Mouse (Mus musculus) kidney, postnatal 4 days (tissue): ENCODE results near the gene Klhl7.

Experiments
- DNase-seq, 2 experiments: peaks; one replicate each; pipeline ENCODE4 v3.0.0; 2021; ENCODE audit warnings: mixed read lengths in 2 of 2

Gene Klhl7

GRCm38 (mm10) chr5:24100106-24100809 lies at the start of gene Klhl7:
Gene Klhl7, plus strand, starts transcription at chr5:24100605.
- peak; percentile 91 to 93 for DNase-seq

DNA sequence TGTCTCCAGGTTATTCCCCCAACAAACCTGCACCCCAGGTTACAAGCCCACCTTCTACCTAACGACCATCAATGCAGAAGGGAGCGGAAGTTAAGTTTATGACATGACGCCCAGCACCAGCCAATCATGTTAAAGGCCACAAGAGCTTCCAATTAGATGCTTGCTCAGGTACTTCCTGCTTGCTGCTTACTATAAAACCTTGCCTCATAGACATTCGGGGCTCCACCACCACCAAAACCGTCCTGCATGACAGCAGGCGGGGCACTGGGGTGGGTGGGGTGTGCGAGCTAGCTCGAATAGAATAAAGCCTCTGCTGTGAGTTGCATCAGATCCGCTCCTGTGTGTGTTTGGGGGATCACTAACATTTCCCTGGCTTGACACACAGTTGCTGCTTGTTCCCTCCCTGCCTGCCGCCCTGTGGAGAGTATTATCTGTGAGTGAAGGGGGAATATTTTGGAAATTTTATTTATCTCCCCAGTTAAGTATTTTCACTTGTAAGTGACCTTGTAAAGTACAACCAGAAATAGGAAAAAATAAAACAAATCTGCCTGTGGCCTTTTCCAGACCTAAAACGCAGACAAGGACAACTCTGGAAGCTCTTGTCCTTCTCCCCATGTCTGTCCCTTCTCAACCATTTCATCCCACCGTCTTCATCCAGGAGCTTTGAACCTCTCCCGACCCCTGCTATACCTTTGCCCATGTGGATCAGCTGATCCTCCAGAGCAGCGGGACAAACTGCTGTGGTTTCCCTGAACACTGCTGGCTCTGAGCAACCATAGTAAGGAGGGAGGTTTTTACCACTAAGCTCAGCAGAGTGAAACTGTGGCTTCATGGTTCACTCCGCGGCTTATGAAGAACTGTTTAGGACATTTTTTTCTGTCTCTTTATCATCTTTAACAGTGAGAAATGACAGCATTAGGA lies 48.4 kb upstream of the Klhl7 start:
- no peak for DNase-seq

- peak; percentile 63 to 66 for DNase-seq
Measured at GRCm38 (mm10) chr5:24053245-24054190, 46.9 kb upstream of the Klhl7 start.

- no peak for DNase-seq
Measured at GRCm38 (mm10) chr5:24054382-24054781, 46.0 kb upstream of the Klhl7 start.

- DNase-seq: no peak
Measured at GRCm38 (mm10) chr5:24056865-24057264, 43.5 kb upstream of the Klhl7 start.

GRCm38 (mm10) chr5:24057592-24057991 lies 42.8 kb upstream of the Klhl7 start:
- peak; percentile 13 to 31 for DNase-seq

DNA sequence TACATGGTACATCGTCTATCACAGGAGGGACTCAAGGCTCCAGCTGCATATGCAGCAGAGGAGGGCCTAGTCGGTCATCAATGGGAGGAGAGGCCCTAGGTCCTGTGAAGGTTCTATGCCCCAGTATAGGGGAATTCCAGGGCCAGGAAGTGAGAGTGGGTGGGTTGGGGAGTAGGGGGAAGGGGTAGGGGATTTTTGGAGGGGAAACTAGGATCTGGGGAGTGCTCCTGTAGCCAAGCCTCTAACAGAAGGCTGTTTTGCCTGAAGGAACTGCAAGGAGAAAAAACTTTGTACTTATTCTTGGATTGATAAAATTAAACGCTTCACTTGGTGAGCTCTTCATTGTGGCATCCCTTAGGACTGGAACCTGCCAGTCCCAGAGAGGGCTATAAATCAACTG lies 39.5 kb upstream of the Klhl7 start:
- no peak for DNase-seq

DNA sequence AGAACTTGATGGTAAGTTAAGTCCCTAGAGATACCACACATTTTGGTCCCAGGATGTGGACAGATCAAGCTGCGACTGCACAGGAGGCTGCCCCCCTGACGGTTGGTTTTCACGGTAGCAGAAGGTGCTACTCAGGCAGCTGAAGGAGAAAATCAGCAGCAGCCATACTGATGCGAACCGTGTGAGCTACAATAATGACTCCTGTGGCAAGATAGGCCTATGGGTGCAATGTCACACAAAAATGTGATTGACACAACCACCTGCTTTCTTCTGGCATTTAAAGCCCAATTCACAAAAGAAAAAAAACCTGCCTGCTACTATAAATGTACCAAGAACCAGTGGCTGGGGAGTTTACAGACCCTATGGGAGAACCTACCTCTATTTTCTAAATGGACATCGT lies 37.4 kb upstream of the Klhl7 start:
- DNase-seq: no peak

GRCm38 (mm10) chr5:24063545-24063944 lies 36.9 kb upstream of the Klhl7 start:
- DNase-seq: no peak

DNA sequence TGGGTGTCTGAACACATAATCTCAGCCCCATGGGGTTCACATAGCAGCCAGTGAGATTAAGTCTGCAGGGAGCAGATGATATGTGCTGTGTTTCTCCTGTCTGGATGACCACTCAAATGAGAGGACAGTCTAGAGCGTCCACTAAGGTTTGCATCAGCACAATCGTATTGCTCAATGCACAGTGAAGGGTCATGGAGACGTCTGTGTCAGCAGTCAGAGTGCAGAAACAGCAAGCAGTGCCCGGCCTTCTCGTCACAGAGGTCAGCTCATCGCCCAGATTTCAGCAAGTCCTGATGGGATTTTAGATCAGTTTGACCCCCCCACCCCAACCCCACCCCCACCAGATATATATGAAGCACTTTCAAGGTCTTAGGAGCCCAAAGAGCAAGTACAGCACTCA lies 31.4 kb upstream of the Klhl7 start:
- no peak for DNase-seq

- no peak for DNase-seq
Measured at GRCm38 (mm10) chr5:24072031-24072430, 28.4 kb upstream of the Klhl7 start.

GRCm38 (mm10) chr5:24076986-24077718 lies 23.3 kb upstream of the Klhl7 start:
- DNase-seq: peak; percentile 81 to 87

DNA sequence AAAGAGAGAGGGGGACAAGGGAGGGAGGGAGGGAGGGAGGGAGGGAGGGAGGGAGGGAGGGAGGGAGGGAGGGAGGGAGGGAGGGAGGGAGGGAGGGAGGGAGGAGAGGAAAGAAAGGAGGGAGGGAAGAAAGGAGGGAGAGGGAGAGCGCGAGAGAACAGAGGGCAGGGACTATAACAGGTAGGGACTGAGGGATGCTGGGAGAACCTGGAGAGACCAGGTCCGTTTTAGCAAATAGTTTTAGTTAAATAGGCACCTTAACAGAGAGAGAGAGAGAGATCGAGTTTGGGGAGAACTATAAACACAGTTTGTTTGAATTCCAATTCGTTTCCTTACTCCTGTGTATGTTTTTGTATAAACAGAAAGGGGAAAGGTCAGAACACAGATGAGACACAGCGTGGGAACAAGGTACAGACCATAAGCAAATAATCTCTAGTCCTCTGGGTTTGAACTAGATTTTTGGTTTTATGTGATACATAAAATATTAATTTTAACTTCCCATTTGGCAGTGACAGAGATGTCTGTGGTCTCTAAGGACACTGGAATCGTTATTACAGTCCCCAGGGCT lies 22.6 kb upstream of the Klhl7 start:
- no peak for DNase-seq

DNA sequence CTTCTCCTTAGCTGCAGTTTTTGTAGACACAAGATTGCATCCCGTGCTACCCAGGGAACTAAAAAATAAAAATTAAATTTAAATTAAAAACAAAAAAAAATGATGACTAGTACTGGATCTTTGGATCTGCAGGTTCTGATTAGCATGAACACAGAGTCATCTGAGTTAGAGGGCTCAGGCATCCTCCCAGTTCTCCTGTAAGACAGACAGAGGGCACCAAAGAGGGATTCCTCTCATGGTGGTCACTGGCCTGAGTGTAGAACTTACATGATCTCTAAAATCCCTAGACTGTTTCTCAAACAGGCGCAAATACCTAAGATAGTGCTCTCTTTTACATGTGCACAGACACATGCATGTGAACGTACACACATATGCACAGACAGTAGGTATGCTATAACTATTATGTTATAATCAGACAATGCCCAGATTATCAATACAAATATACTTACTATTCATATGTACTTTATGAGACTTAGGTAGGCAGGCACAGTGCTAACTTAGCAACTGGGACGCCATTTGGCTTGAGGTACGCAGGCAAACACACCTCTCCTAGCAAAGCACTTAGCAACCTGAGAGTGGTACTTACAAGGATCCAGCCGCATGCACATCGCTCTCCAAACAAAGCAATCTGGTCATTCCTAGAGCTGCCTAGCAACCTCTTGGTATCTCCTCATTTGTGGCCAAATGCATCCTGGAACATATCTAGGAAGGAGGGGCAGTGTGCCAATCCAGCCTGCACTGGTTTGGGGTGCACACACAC lies 21.8 kb upstream of the Klhl7 start:
- DNase-seq: no peak

DNA sequence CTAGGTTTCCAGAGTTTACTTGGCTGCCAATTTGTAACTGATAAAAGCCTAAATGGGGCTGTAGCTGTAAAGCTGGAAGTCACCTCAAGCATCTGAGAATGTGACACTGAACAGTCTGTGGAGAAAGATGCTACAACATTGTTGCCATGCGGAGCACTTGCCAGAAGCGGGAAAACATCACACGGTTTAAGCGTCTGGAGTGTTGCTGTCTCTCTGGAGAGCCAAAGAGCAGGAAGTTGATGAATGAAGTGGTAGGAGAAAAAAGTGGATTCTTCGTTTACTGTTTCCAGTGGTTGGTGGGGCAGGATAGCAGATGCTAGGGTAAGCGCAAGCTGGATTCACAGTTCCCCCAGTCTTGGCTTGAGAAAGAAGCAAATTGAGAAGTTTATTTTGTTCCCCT lies 19.6 kb upstream of the Klhl7 start:
- no peak for DNase-seq

DNA sequence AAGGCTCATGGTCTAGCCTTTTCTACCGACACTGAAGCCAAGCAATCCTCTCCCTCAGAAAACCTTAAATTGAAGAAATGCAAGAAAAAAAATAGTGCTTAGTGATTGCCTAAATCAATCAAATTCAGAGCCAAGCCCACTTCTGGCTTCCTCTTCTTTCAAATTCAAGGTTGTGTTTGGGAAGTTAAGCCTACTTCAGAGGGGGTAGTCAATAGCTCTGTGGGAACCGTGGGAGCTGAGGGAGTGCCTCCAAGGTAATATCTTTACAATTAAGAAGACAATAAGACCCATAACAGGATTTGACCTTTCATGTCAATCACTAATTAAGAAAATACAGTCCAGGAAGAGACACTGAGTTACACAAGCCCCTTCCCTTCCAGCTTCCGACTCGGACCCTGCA lies 15.6 kb upstream of the Klhl7 start:
- DNase-seq: no peak

- no peak for DNase-seq
Measured at GRCm38 (mm10) chr5:24086241-24086640, 14.2 kb upstream of the Klhl7 start.

GRCm38 (mm10) chr5:24086865-24087264 lies 13.5 kb upstream of the Klhl7 start:
- DNase-seq: no peak

DNA sequence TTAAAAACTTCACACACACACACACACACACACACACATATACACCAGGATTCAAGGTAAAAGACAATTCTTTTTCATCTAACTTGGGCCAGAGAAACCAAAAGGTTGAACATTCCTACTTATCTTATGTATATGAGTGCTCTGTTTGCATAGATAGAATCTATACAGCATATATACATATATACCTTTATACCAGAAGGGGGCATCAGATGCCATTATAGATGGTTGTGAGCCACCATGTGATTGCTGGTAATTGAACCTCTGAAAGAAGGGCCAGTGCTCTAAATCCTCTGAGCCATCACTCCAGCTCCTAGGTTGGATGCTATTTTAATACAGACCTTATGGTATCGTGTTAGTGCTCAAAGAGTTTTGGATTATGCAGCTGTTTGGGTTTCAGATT lies 12.0 kb upstream of the Klhl7 start:
- DNase-seq: no peak

- no peak for DNase-seq
Measured at GRCm38 (mm10) chr5:24092496-24092895, 7.9 kb upstream of the Klhl7 start.

GRCm38 (mm10) chr5:24095393-24095792 lies 5.0 kb upstream of the Klhl7 start:
- DNase-seq: peak in 1 of 2 experiments; percentile 13
